Comparison of ENCODE assay signal across 8 mouse cellular contexts in genomic region chr19:37418294-37418693, GRCm38 (mm10). TPM values are rescaled to one million over a fixed set of nuclear protein-coding genes. Genes with fewer than 3 reads are reported as not detected.
DNase-seq lines count a peak whose midpoint lies in the region; ATAC-seq lines count a peak whose summit lies in the region.

No protein-coding gene starts in this region.

- no peak overlapping the region for H3K4me3 ChIP-seq in midbrain, embryonic 14.5 days (replicated peaks; ENCODE audit: low read depth, low read length)
- no peak overlapping the region for H3K4me3 ChIP-seq in midbrain, embryonic 15.5 days

- H3K4me1 ChIP-seq in midbrain, embryonic 14.5 days (ENCODE audit: control insufficient read depth, insufficient read depth, low read length): no peaks in the 10 kb centered on the region
- H3K4me1 ChIP-seq in midbrain, embryonic 15.5 days: no peaks in the 10 kb centered on the region

- H3K9me3 ChIP-seq in midbrain, embryonic 14.5 days (ENCODE audit: control insufficient read depth, low read length): no peaks in the 10 kb centered on the region
- H3K9me3 ChIP-seq in midbrain, embryonic 15.5 days: no peaks in the 10 kb centered on the region

- 89% methylated on average over 4 of the region's 4 CpGs for WGBS in midbrain, embryonic 14.5 days
- 84% methylated on average over 4 of the region's 4 CpGs for WGBS in midbrain, embryonic 15.5 days

- H3K9ac ChIP-seq in midbrain, embryonic 14.5 days (replicated peaks; ENCODE audit: low read length): no peak overlapping the region
- H3K9ac ChIP-seq in midbrain, embryonic 15.5 days: no peak overlapping the region

- no peak for ATAC-seq in midbrain, embryonic 14.5 days (ENCODE audit: low FRiP score, low TSS enrichment)
- no peak for ATAC-seq in midbrain, embryonic 15.5 days (replicated peaks)

- peak; percentile 40 for DNase-seq in embryo, embryonic 10 days (ENCODE audit: low spot score)
- DNase-seq in embryo, embryonic 9.5 days (ENCODE audit: extremely low spot score): no peak
- DNase-seq in midbrain, embryonic 14.5 days: peak; percentile 75
- DNase-seq in brain, adult 2 months (ENCODE audit: low read depth, low spot score): peak; percentile 60
- DNase-seq in kidney, postnatal 10 days: peak; percentile 44
- DNase-seq in retina, postnatal 1 day: peak; percentile 45
- no peak for DNase-seq in urinary bladder, adult 2 months (ENCODE audit: low spot score)

- H3K4me2 ChIP-seq in midbrain, embryonic 14.5 days (ENCODE audit: low read length): no peak overlapping the region
- H3K4me2 ChIP-seq in midbrain, embryonic 15.5 days: no peak overlapping the region

- no peaks in the 10 kb centered on the region for H3K27me3 ChIP-seq in midbrain, embryonic 14.5 days (ENCODE audit: control insufficient read depth, insufficient read depth, low read length)
- no peaks in the 10 kb centered on the region for H3K27me3 ChIP-seq in midbrain, embryonic 15.5 days (replicated peaks)

- no peak overlapping the region for H3K27ac ChIP-seq in midbrain, embryonic 14.5 days (replicated peaks; ENCODE audit: low read depth, low read length)
- no peak overlapping the region for H3K27ac ChIP-seq in midbrain, embryonic 15.5 days

- peaks cover 12% of the 10 kb centered on the region for H3K36me3 ChIP-seq in midbrain, embryonic 14.5 days (ENCODE audit: control insufficient read depth, insufficient read depth, low read length)
- H3K36me3 ChIP-seq in midbrain, embryonic 15.5 days (replicated peaks): no peaks in the 10 kb centered on the region

RNA-seq across cellular contexts. Expression of gene Hhex, which starts 16.3 kb away (rescaled TPM):
- polyA plus RNA-seq in midbrain, embryonic 14.5 days (2014; fragmentation: Nextera tagmentation; extraction: Ambion mirVana): 1.4 and 4.2 TPM in 2 replicates
- 5.1 and 5.2 TPM in 2 replicates for polyA plus RNA-seq in midbrain, embryonic 15.5 days (2015; fragmentation: Nextera tagmentation; extraction: Ambion mirVana)
- polyA plus RNA-seq in urinary bladder, adult 2 months (2012; rRNA removed): 4.7 and 5.3 TPM in 2 replicates

RNA-seq across cellular contexts. Expression of gene Kif11, which starts 42.1 kb away (rescaled TPM):
- 7.4 and 16.4 TPM in 2 replicates for polyA plus RNA-seq in midbrain, embryonic 14.5 days (2014; fragmentation: Nextera tagmentation; extraction: Ambion mirVana)
- 8.4 and 11.3 TPM in 2 replicates for polyA plus RNA-seq in midbrain, embryonic 15.5 days (2015; fragmentation: Nextera tagmentation; extraction: Ambion mirVana)
- polyA plus RNA-seq in urinary bladder, adult 2 months (2012; rRNA removed): 1.6 and 1.7 TPM in 2 replicates

Comparison
In these comparisons a context has a peak if more than half of its experiments do, and no peak if none do; other contexts are left out.
1. DNase-seq: peak in embryo, embryonic 10 days (single experiment), midbrain, embryonic 14.5 days (single experiment), brain, adult 2 months (single experiment), kidney, postnatal 10 days (single experiment) and retina, postnatal 1 day (single experiment); none in embryo, embryonic 9.5 days (single experiment) and urinary bladder, adult 2 months (single experiment).